Mouse (Mus musculus) hindbrain, embryonic 13.5 days (tissue): ENCODE data around the gene Mpv17l2. TPM values are rescaled to one million over a fixed set of nuclear protein-coding genes. Genes with fewer than 3 reads are reported as not detected.

ENCODE experiments used
- ATAC-seq: fragments of 200-750 bp; cut with Nextera tagmentation; 2 replicates; pipeline ENCODE4 v1.8.0; 2017; ENCODE audit warnings: moderate TSS enrichment; ENCODE audit not compliant: low FRiP score
- H3K27ac ChIP-seq: fragments of 300-500 bp; sonication (generic); 2 replicates; pipeline ENCODE4 v1.5.1; 2015; ENCODE audit warnings: inconsistent platforms, mild to moderate bottlenecking, moderate library complexity
- H3K27me3 ChIP-seq: fragments of 300-500 bp; sonication (generic); 2 replicates; pipeline ENCODE4 v1.6.1; 2015; ENCODE audit warnings: mild to moderate bottlenecking, inconsistent platforms
- H3K36me3 ChIP-seq: fragments of 300-500 bp; sonication (generic); 2 replicates; pipeline ENCODE4 v1.6.1; 2015; ENCODE audit warnings: mild to moderate bottlenecking, inconsistent platforms
- H3K4me1 ChIP-seq: fragments of 300-500 bp; sonication (generic); replicated peaks from 2 replicates; pipeline ENCODE4 v1.6.1; 2015; ENCODE audit warnings: inconsistent platforms
- H3K4me2 ChIP-seq: fragments of 300-500 bp; sonication (generic); 2 replicates; pipeline ENCODE4 v1.6.1; 2015; ENCODE audit warnings: inconsistent platforms, mild to moderate bottlenecking, moderate library complexity
- H3K4me3 ChIP-seq: fragments of 300-500 bp; sonication (generic); 2 replicates; pipeline ENCODE4 v1.5.1; 2015; ENCODE audit warnings: mild to moderate bottlenecking, inconsistent platforms
- H3K9ac ChIP-seq: fragments of 300-500 bp; sonication (generic); 2 replicates; pipeline ENCODE4 v1.6.1; 2015; ENCODE audit warnings: mild to moderate bottlenecking, inconsistent platforms
- H3K9me3 ChIP-seq: fragments of 300-500 bp; sonication (generic); 2 replicates; pipeline ENCODE4 v1.6.1; 2016; ENCODE audit warnings: inconsistent platforms
- WGBS: fragments of 180-500 bp; shearing (Covaris S2); methylation state at CpG from one replicate; pipeline ENCODE4 v1.1.7; 2015; 5-methylcytosine and 5-hydroxymethylcytosine counted together
- polyA plus RNA-seq: library from polyadenylated mRNA; unstranded; fragments of >200 nt; fragmentation: Nextera tagmentation; extraction: Ambion mirVana; gene quantifications from 2 replicates; pipeline ENCODE4 v1.2.1, GENCODE M21; 2015

Mpv17l2 gene
- polyA plus RNA-seq, 1 experiment from 2014 or later, result 44.5 TPM

DNA sequence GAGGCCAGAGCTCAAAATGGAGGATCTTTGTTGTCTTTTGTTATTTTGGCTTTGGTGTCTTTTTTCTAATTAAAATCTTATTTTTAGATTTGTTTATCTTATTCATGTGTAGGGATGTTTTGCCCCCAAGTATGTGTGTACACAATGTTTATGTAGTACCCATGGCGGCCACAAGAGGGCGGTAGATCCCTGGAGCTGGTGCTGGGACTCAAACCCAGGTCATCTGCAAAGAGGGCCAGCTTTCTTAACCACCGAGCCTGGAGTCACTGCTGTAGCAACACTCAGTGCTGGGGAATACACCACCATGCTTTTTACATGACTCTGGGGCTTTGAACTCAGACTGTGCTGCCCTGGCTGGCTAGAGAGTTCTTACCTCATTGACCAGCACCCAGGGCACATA lies 2.6 kb upstream of the Mpv17l2 start:
- WGBS, result 3% methylated on average over 3 of the region's 3 CpGs
- Histone ChIP-seq H3K4me3 (no peak overlapping the region), H3K27me3 (peaks cover 28% of the 10 kb centered on the region), H3K9ac (no peak overlapping the region), H3K4me1 (peaks cover 37% of the 10 kb centered on the region), H3K27ac (no peak overlapping the region), H3K4me2 (no peak overlapping the region), H3K36me3 (peaks cover 25% of the 10 kb centered on the region), H3K9me3 (no peaks in the 10 kb centered on the region)
- ATAC-seq, result no peak

GRCm38 (mm10) chr8:70762118-70762517 lies 1.4 kb upstream of the Mpv17l2 start:
- Histone ChIP-seq H3K36me3 (peaks cover 26% of the 10 kb centered on the region), H3K4me3 (no peak overlapping the region), H3K27ac (no peak overlapping the region), H3K27me3 (peaks cover 16% of the 10 kb centered on the region), H3K4me2 (no peak overlapping the region), H3K9me3 (no peaks in the 10 kb centered on the region), H3K4me1 (peaks cover 50% of the 10 kb centered on the region), H3K9ac (no peak overlapping the region)
- ATAC-seq, result no peak
- 68% methylated on average over 1 of the region's 1 CpGs for WGBS

- under 1% methylated on average over 22 of the region's 22 CpGs for WGBS
- ATAC-seq, result no peak
Observed at GRCm38 (mm10) chr8:70760350-70760749, 396 bp downstream of the Mpv17l2 start.

GRCm38 (mm10) chr8:70758616-70759561 lies 1.9 kb downstream of the Mpv17l2 start:
- H3K27ac ChIP-seq, result peak overlapping the region; percentile 20

More at GRCm38 (mm10) chr8:70760350-70760749, 396 bp downstream of the Mpv17l2 start:
- Histone ChIP-seq H3K4me1 (peaks cover 52% of the 10 kb centered on the region), H3K36me3 (peaks cover 39% of the 10 kb centered on the region), H3K27me3 (no peaks in the 10 kb centered on the region), H3K27ac (peak overlapping the region; percentile 87), H3K9ac (peak overlapping the region; percentile 93), H3K4me2 (peak overlapping the region; percentile 98), H3K4me3 (peak overlapping the region; percentile 70), H3K9me3 (no peaks in the 10 kb centered on the region)

GRCm38 (mm10) chr8:70758308-70758615 lies 2.5 kb downstream of the Mpv17l2 start:
- no peak overlapping the region for H3K4me3 ChIP-seq
- ATAC-seq, result no peak
- 70% methylated on average over 7 of the region's 7 CpGs for WGBS
- H3K9me3 ChIP-seq, result no peaks in the 10 kb centered on the region
- H3K36me3 ChIP-seq, result peaks cover 32% of the 10 kb centered on the region
- peak overlapping the region; percentile 20 for H3K27ac ChIP-seq
- H3K4me2 ChIP-seq, result no peak overlapping the region
- H3K9ac ChIP-seq, result peak overlapping the region; percentile 49; the same call in 1 of the 2 replicates
- H3K4me1 ChIP-seq, result peaks cover 59% of the 10 kb centered on the region
- no peaks in the 10 kb centered on the region for H3K27me3 ChIP-seq

More at GRCm38 (mm10) chr8:70758616-70759561, 1.9 kb downstream of the Mpv17l2 start:
- no peak for ATAC-seq
- H3K9me3 ChIP-seq, result no peaks in the 10 kb centered on the region
- H3K4me2 ChIP-seq, result peak overlapping the region; percentile 98
- 0 out of 2 replicates have a peak overlapping the region, but pooled peaks have one; percentile 49 for H3K9ac ChIP-seq
- H3K36me3 ChIP-seq, result peaks cover 32% of the 10 kb centered on the region
- peaks cover 58% of the 10 kb centered on the region for H3K4me1 ChIP-seq
- H3K27me3 ChIP-seq, result no peaks in the 10 kb centered on the region
- no peak overlapping the region for H3K4me3 ChIP-seq
- WGBS, result 69% methylated on average over 19 of the region's 19 CpGs

- peaks cover 32% of the 10 kb centered on the region for H3K36me3 ChIP-seq
- peak overlapping the region; percentile 20 for H3K27ac ChIP-seq
- WGBS, result 61% methylated on average over 22 of the region's 22 CpGs
- no peak for ATAC-seq
- no peaks in the 10 kb centered on the region for H3K27me3 ChIP-seq
- peak overlapping the region; percentile 49; the same call in 1 of the 2 replicates for H3K9ac ChIP-seq
- no peak overlapping the region for H3K4me2 ChIP-seq
- H3K4me1 ChIP-seq, result peaks cover 63% of the 10 kb centered on the region
- no peaks in the 10 kb centered on the region for H3K9me3 ChIP-seq
- H3K4me3 ChIP-seq, result no peak overlapping the region
Observed at GRCm38 (mm10) chr8:70757523-70758307, 3.0 kb downstream of the Mpv17l2 start.

DNA sequence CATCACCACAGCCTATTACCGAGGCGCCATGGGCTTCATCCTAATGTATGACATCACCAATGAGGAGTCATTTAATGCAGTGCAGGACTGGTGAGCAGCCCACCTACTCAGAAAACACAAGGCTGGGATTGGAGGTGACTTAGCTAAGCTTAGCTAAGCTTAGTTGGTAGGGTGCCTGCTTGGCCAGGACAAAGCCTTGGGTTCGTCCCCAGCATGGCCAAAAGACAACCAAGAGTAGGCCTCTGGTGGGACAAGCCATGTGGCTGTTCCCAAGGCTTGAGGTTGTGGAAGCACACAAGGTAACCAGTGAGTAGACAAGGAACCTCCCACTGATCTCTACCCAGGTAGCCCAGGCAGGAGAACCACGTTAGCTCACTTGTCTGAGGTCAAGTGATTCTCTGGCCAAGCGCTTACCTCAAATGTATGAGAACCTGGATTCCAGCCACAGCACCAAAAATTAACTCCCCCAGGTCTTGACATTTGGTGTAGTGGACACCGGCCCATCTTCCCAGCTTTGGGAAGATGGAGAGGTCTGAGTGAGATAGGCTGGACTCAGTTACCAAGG lies 4.2 kb downstream of the Mpv17l2 start:
- Histone ChIP-seq H3K36me3 (peaks cover 32% of the 10 kb centered on the region), H3K27ac (no peak overlapping the region), H3K9me3 (no peaks in the 10 kb centered on the region), H3K27me3 (no peaks in the 10 kb centered on the region), H3K4me3 (no peak overlapping the region), H3K4me2 (peak overlapping the region; percentile 88; the same call in 1 of the 2 replicates), H3K4me1 (peaks cover 65% of the 10 kb centered on the region), H3K9ac (0 out of 2 replicates have a peak overlapping the region, but pooled peaks have one; percentile 49)
- WGBS, result 94% methylated on average over 6 of the region's 6 CpGs
- no peak for ATAC-seq

- Histone ChIP-seq H3K27ac (peak overlapping the region; percentile 96), H3K27me3 (no peaks in the 10 kb centered on the region), H3K36me3 (peaks cover 32% of the 10 kb centered on the region), H3K4me1 (peaks cover 65% of the 10 kb centered on the region), H3K9ac (peak overlapping the region; percentile 93), H3K9me3 (no peaks in the 10 kb centered on the region), H3K4me2 (peak overlapping the region; percentile 88), H3K4me3 (peak overlapping the region; percentile 76)
- 89% methylated on average over 24 of the region's 24 CpGs for WGBS
- ATAC-seq, result no peak
Observed at GRCm38 (mm10) chr8:70755661-70756475, 4.9 kb downstream of the Mpv17l2 start.

- Histone ChIP-seq H3K9ac (peak overlapping the region; percentile 93), H3K27ac (peak overlapping the region; percentile 96), H3K4me2 (peak overlapping the region; percentile 88), H3K36me3 (peaks cover 32% of the 10 kb centered on the region), H3K4me3 (peak overlapping the region; percentile 76), H3K4me1 (peaks cover 60% of the 10 kb centered on the region), H3K27me3 (no peaks in the 10 kb centered on the region), H3K9me3 (no peaks in the 10 kb centered on the region)
- ATAC-seq, result peak; percentile 58
- WGBS, result 14% methylated on average over 50 of the region's 50 CpGs
Observed at GRCm38 (mm10) chr8:70754871-70755660, 5.7 kb downstream of the Mpv17l2 start.

- Histone ChIP-seq H3K36me3 (peaks cover 32% of the 10 kb centered on the region), H3K4me1 (peaks cover 52% of the 10 kb centered on the region), H3K4me3 (peak within 1 kb of the TSS; percentile 76), H3K27ac (peak within 1 kb of the TSS; percentile 96), H3K27me3 (peaks cover 6% of the 10 kb centered on the region), H3K4me2 (peak within 1 kb of the TSS; percentile 88), H3K9ac (peak within 1 kb of the TSS; percentile 93), H3K9me3 (no peaks in the 10 kb centered on the region)
- ATAC-seq, result peak; percentile 96
- 8% methylated on average over 37 of the region's 37 CpGs for WGBS
Observed at GRCm38 (mm10) chr8:70754043-70754870, 6.5 kb downstream of the Mpv17l2 start, which contains the start of gene Rab3a. Gene Rab3a (plus strand): TSS chr8:70754679.
